Mouse (Mus musculus) adrenal gland, adult 2 months (tissue): Measurements from ENCODE around the gene Hdac4. TPM values are rescaled to one million over a fixed set of nuclear protein-coding genes. Genes with fewer than 3 reads are reported as not detected.
A peak's percentile ranks its signal among the peaks of the same experiment; 100 is the strongest.

Source experiments
- DNase-seq: peaks from one replicate; pipeline ENCODE4 v3.0.0; 2021
- polyA plus RNA-seq: library from polyadenylated mRNA; depleted of rRNA; stranded (reverse); fragments of >200 nt; gene quantifications from 2 replicates; pipeline ENCODE4 v1.2.3, GENCODE M21; 2012
- total RNA-seq, 2 experiments: library from RNA; stranded (reverse); gene quantifications; 2 replicates each; pipeline ENCODE4 v1.2.3; 2021

The Hdac4 gene
- total and polyA plus RNA-seq, 3 experiments, result 57.4 to 90.9 (median 81.4) TPM

GRCm38 (mm10) chr1:92100371-92100891, 95.1 kb downstream of the Hdac4 start:
- peak; percentile 84 for DNase-seq

- no peak for DNase-seq
Measured at GRCm38 (mm10) chr1:92099964-92100363, 95.5 kb downstream of the Hdac4 start.

GRCm38 (mm10) chr1:92099502-92099901, 96.0 kb downstream of the Hdac4 start:
- DNase-seq, result peak; percentile 86

GRCm38 (mm10) chr1:92098456-92098855, 97.0 kb downstream of the Hdac4 start:
- peak; percentile 59 for DNase-seq

DNA sequence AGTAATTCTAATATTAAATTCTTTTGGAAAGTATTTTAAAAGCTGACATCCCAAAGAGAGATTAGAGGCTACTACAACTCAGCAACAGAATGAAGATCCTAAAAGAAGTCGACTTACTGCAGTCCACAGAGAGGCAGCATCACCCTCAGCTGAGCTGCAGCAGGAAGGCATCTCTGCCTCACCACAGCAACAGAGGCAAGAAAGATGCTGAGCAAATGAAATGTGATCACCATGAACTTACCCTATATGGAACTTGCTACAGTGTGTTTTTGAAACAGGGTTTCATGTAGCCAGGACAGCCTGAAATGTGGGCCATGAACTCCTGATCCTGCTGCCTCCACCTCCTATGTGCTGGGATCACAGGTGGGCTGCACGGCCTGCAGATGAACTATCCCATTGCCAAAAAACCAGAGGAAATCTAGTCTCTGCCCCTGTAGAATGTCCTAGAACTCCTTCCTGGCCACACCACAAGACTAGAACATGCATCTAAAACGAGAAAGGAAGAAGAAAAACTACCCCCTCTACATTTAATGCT, 98.4 kb downstream of the Hdac4 start:
- DNase-seq, result no peak

DNA sequence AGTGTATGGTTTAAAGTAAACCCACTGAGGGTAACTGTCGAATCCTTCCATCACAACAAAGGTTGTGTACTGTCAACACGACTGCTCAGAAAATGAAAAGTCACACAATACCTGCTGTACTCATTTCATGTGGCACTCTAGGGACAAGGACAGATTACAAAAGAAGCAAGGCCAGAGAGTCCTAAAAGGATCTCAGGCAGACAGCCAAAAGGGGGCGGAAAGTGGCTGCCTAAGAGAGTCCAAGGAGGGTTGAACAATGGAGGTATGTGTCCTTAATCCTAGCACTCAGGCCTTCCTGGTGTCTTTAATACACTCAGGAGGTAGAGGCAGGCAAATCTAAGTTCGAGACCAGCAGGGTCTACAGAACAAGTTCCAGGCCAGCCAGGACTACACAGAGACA, 103.2 kb downstream of the Hdac4 start:
- DNase-seq, result peak; percentile 81

GRCm38 (mm10) chr1:92087821-92088220, 107.7 kb downstream of the Hdac4 start:
- DNase-seq, result no peak

- no peak for DNase-seq
Measured at GRCm38 (mm10) chr1:92087343-92087742, 108.2 kb downstream of the Hdac4 start.

DNA sequence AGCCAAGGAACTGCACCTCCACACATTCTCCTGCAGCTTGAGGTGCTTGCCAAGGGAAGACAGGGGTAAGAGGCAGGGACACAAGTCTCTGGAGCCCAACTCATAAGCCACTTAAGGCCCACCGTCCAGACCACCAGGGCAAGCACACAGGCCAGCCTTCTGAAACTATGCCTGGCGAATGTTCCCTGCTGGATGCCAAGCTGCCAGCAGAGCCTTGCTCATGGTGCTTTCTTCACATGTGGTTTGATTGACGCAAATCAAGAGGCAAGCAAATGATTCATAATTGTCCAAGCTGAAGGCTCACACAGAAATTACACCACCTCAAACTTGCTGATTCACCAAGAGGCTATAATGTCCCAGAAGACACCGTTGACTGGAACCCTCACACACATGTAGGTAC, 108.7 kb downstream of the Hdac4 start:
- DNase-seq, result peak; percentile 72

GRCm38 (mm10) chr1:92086277-92086813, 109.2 kb downstream of the Hdac4 start:
- DNase-seq, result no peak

GRCm38 (mm10) chr1:92084738-92085137, 110.8 kb downstream of the Hdac4 start:
- no peak for DNase-seq

DNA sequence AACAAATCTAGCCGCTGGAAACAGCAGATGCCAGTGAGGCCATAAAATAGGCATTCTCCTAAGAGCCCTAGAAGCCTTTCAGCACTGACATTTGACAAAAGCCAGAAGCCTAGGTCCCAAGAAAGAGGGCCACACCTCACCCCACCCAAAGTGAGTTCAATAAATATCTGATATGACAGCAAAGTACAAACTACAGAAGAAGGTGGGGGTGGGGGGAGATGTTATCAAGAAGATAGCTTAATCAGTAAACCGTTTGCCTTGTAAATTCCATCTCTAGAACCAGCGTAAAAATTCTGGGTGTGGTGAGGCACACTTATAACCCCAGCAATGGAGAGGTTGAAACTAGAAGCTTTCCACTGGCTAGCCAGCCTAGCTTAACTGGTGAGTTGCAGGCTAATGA, 111.5 kb downstream of the Hdac4 start:
- DNase-seq, result no peak

DNA sequence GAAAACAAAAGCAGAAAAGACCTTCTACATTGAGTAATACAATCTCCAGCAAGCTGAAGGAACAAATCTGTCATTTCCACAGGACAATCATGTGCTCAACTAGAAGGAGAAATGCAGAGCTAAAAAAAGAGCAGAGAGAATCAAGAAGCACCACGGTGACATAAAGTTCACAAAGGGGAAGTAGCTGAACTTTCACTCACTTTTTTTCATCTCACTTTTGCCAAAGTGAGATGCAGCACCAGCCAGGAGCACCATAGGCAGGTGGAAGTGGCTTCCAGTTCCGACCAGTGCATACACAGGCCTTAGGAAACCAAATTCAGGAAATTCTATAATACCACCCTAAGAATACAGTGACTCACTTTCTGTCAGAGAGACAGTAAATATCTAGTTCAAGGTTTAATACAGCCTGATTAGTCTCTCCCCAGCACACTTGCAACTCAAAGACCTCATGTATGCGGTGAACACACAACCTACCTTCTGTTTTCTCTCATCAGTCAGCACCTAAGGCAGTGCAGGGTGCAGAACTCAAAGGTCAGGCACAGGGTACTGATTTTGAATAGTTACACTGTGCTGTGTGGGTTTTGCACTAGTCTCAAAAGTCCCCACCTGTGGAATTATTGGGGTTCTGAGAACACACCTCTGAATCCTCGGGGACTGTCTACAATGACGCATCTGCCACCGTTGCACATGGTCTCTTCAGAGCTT, 112.5 kb downstream of the Hdac4 start:
- no peak for DNase-seq

DNA sequence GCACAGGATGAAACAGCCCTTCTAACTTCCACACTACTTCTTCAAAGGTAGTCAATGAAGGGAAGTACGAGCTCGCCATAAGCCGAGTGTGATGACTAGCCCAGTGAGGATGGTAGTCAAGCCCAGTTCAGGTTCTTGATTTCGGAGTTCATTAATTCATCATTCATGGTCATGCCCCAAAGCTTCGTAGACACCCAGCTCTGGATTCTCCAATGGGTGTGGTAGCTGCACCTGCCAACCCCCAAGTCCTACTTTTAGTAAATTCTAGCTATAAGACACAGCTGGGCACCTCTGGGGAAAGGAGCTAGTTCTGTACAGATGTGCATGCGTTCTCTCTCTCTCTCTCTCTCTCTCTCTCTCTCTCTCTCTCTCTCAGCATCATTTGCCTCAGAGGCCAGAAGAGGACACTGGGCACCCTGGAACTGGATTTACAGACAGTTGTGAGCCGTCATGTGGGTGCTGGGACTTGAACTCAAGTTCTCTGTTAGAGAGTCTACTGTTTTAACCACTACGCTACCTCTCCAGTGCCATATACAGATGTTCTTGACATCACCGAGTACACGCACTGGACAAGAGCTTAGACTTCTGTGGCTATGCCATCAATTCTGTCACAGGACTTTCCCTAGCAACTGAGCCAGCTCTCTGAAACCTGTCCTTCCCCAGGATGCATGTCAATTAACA, 113.2 kb downstream of the Hdac4 start:
- no peak for DNase-seq

DNA sequence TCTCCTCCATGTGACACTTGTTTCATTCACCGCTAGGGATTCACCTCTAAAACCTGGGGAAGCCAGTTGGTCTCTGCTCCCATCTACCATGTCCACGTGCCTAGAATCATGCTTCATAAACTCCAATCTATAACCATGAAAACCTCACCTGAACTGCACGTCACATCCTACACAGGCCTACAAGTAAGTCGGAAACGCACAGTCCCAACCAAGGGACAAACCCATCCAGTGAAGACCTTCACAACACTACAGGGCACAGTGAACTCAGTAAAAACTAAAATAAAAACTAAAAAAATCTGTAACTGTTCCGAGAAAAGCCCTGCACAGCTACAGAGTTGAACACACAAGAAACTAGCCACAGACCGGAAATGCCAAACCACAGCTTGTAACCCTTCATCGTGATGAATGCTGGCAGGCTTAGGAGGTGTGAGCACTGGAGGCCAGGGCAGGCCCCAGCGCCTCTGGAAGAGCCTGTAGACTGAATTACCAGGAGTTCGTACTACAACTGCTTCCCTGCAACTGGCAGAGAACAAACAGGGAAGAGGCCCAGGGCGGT, 115.4 kb downstream of the Hdac4 start:
- no peak for DNase-seq

GRCm38 (mm10) chr1:92075312-92075711, 120.2 kb downstream of the Hdac4 start:
- no peak for DNase-seq

DNA sequence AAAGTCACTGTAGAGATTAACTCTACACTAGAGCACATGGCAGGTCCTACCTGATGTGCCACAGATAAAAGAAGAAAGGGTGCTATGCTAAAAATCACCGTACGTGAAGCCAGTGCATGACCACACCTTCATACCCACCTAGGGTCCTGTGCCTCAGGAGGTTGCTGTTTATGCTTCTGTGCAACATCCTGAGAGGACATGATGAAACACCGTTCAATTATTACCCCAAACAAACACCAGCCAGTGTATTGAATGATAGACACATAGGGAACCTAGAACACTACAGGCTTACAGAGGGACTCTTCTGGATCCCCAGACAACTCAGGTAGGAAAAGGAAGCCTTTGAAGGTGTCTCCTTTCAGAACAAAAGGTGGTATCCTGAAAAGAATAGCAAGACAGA, 120.8 kb downstream of the Hdac4 start:
- no peak for DNase-seq

- DNase-seq, result no peak
Measured at GRCm38 (mm10) chr1:92069932-92070677, 125.4 kb downstream of the Hdac4 start.

DNA sequence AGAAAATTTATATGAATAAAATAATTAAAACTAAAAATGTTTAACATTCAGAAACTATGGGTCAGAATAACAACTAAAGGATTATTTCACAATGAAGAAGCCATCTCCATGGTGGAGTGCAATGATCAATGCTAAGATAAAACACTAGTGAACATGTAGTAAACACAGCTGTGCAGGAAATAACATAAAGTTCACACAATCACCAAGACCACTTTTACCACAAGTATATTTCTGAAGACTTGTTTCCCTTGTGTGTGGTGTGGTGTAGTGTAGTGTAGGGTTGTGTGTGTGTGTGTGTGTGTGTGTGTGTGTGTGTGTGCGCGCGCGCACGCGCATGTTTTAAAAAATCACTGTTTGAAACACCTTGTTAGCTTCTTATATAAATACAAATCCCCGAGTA, 126.0 kb downstream of the Hdac4 start:
- DNase-seq, result no peak

- DNase-seq, result no peak
Measured at GRCm38 (mm10) chr1:92064307-92064706, 131.2 kb downstream of the Hdac4 start.

GRCm38 (mm10) chr1:92063271-92063670, 132.2 kb downstream of the Hdac4 start:
- DNase-seq, result no peak
